Mouse (Mus musculus): Measurements from ENCODE around the gene Slc22a8. TPM values are rescaled to one million over a fixed set of nuclear protein-coding genes. Genes with fewer than 3 reads are reported as not detected.

The Slc22a8 gene
- polyA plus RNA-seq (2015; fragmentation: Nextera tagmentation; extraction: Ambion mirVana) = 6.8 and 8.3 TPM in 2 replicates

GRCm38 (mm10) chr19:8590954-8591353, at the start of gene Slc22a8:
Gene Slc22a8 (plus strand): TSS chr19:8591254.
- no peaks in the 10 kb centered on the region for H3K36me3 ChIP-seq
- no peak within 1 kb of the TSS for H3K27ac ChIP-seq
- 60% methylated on average over 8 of the region's 8 CpGs for WGBS
- H3K4me2 ChIP-seq = no peak within 1 kb of the TSS
- H3K27me3 ChIP-seq = no peaks in the 10 kb centered on the region
- no peak within 1 kb of the TSS for H3K4me3 ChIP-seq (replicated peaks)
- peaks cover 38% of the 10 kb centered on the region for H3K4me1 ChIP-seq
- no peaks in the 10 kb centered on the region for H3K9me3 ChIP-seq (replicated peaks)
- no peak within 1 kb of the TSS for H3K9ac ChIP-seq
- ATAC-seq (replicated peaks; ENCODE audit: low FRiP score) = no peak

- no peak for ATAC-seq (replicated peaks; ENCODE audit: low FRiP score)
- H3K4me2 ChIP-seq = no peak overlapping the region
- 52% methylated on average over 2 of the region's 2 CpGs for WGBS
These were observed 32.2 kb upstream of the Slc22a8 start for GRCm38 (mm10) chr19:8558897-8559296.

GRCm38 (mm10) chr19:8564021-8564420, 27.0 kb upstream of the Slc22a8 start:
- no peak overlapping the region for H3K9ac ChIP-seq
- no peak for ATAC-seq (replicated peaks; ENCODE audit: low FRiP score)
- no peaks in the 10 kb centered on the region for H3K9me3 ChIP-seq (replicated peaks)
- no peak overlapping the region for H3K4me3 ChIP-seq (replicated peaks)
- no peak overlapping the region for H3K4me2 ChIP-seq
- WGBS = 51% methylated on average over 2 of the region's 2 CpGs
- no peaks in the 10 kb centered on the region for H3K27me3 ChIP-seq
- no peaks in the 10 kb centered on the region for H3K36me3 ChIP-seq
- no peak overlapping the region for H3K27ac ChIP-seq
- peaks cover 3% of the 10 kb centered on the region for H3K4me1 ChIP-seq

More at GRCm38 (mm10) chr19:8558897-8559296, 32.2 kb upstream of the Slc22a8 start:
- Histone ChIP-seq H3K4me1 (no peaks in the 10 kb centered on the region), H3K9ac (no peak overlapping the region), H3K9me3 (replicated peaks) (no peaks in the 10 kb centered on the region), H3K36me3 (no peaks in the 10 kb centered on the region), H3K27ac (no peak overlapping the region), H3K27me3 (no peaks in the 10 kb centered on the region), H3K4me3 (replicated peaks) (no peak overlapping the region)

GRCm38 (mm10) chr19:8564469-8564868, 26.6 kb upstream of the Slc22a8 start:
- WGBS = 78% methylated on average over 3 of the region's 3 CpGs
- ATAC-seq (replicated peaks; ENCODE audit: low FRiP score) = no peak
- H3K4me3 ChIP-seq (replicated peaks) = no peak overlapping the region
- peaks cover 3% of the 10 kb centered on the region for H3K4me1 ChIP-seq
- H3K27me3 ChIP-seq = no peaks in the 10 kb centered on the region
- H3K4me2 ChIP-seq = no peak overlapping the region
- no peaks in the 10 kb centered on the region for H3K9me3 ChIP-seq (replicated peaks)
- H3K36me3 ChIP-seq = no peaks in the 10 kb centered on the region
- no peak overlapping the region for H3K27ac ChIP-seq
- H3K9ac ChIP-seq = no peak overlapping the region

GRCm38 (mm10) chr19:8565262-8565661, 25.8 kb upstream of the Slc22a8 start:
- no peak overlapping the region for H3K4me2 ChIP-seq
- no peak for ATAC-seq (replicated peaks; ENCODE audit: low FRiP score)
- 46% methylated on average over 2 of the region's 2 CpGs for WGBS
- H3K27ac ChIP-seq = no peak overlapping the region
- H3K9ac ChIP-seq = no peak overlapping the region
- H3K27me3 ChIP-seq = no peaks in the 10 kb centered on the region
- H3K4me3 ChIP-seq (replicated peaks) = no peak overlapping the region
- H3K4me1 ChIP-seq = peaks cover 10% of the 10 kb centered on the region
- H3K36me3 ChIP-seq = no peaks in the 10 kb centered on the region
- no peaks in the 10 kb centered on the region for H3K9me3 ChIP-seq (replicated peaks)

- no peak for ATAC-seq (replicated peaks; ENCODE audit: low FRiP score)
- 56% methylated on average over 4 of the region's 4 CpGs for WGBS
- Histone ChIP-seq H3K27me3 (no peaks in the 10 kb centered on the region), H3K4me3 (replicated peaks) (no peak overlapping the region), H3K36me3 (no peaks in the 10 kb centered on the region), H3K9ac (no peak overlapping the region), H3K4me1 (peaks cover 16% of the 10 kb centered on the region), H3K27ac (no peak overlapping the region), H3K4me2 (no peak overlapping the region), H3K9me3 (replicated peaks) (no peaks in the 10 kb centered on the region)
These were observed 25.1 kb upstream of the Slc22a8 start for GRCm38 (mm10) chr19:8565985-8566384.

- Histone ChIP-seq H3K27me3 (no peaks in the 10 kb centered on the region), H3K9me3 (replicated peaks) (no peaks in the 10 kb centered on the region), H3K4me1 (peaks cover 19% of the 10 kb centered on the region), H3K27ac (no peak overlapping the region), H3K36me3 (no peaks in the 10 kb centered on the region), H3K9ac (no peak overlapping the region), H3K4me2 (no peak overlapping the region), H3K4me3 (replicated peaks) (no peak overlapping the region)
- WGBS = 49% methylated on average over 13 of the region's 13 CpGs
- ATAC-seq (replicated peaks; ENCODE audit: low FRiP score) = no peak
These were observed 23.8 kb upstream of the Slc22a8 start for GRCm38 (mm10) chr19:8567104-8567880.

GRCm38 (mm10) chr19:8569453-8569863, 21.6 kb upstream of the Slc22a8 start:
- Histone ChIP-seq H3K4me2 (peak overlapping the region; percentile 57), H3K4me1 (peaks cover 19% of the 10 kb centered on the region), H3K36me3 (no peaks in the 10 kb centered on the region), H3K9me3 (replicated peaks) (no peaks in the 10 kb centered on the region), H3K9ac (no peak overlapping the region), H3K27me3 (no peaks in the 10 kb centered on the region), H3K4me3 (replicated peaks) (peak overlapping the region; percentile 30), H3K27ac (peak overlapping the region; percentile 57; the same call in 1 of the 2 replicates)
- WGBS = 7% methylated on average over 14 of the region's 14 CpGs
- peak; percentile 58 for ATAC-seq (replicated peaks; ENCODE audit: low FRiP score)

- no peak overlapping the region for H3K9ac ChIP-seq
- peaks cover 19% of the 10 kb centered on the region for H3K4me1 ChIP-seq
- 0 out of 2 replicates have a peak overlapping the region, but pooled peaks have one; percentile 13 for H3K27ac ChIP-seq
- 43% methylated on average over 2 of the region's 2 CpGs for WGBS
- no peaks in the 10 kb centered on the region for H3K27me3 ChIP-seq
- H3K36me3 ChIP-seq = no peaks in the 10 kb centered on the region
- H3K4me3 ChIP-seq (replicated peaks) = no peak overlapping the region
- no peaks in the 10 kb centered on the region for H3K9me3 ChIP-seq (replicated peaks)
- ATAC-seq (replicated peaks; ENCODE audit: low FRiP score) = no peak
- H3K4me2 ChIP-seq = no peak overlapping the region
These were observed 20.6 kb upstream of the Slc22a8 start for GRCm38 (mm10) chr19:8570341-8571040.

GRCm38 (mm10) chr19:8571746-8572145, 19.3 kb upstream of the Slc22a8 start:
- Histone ChIP-seq H3K9me3 (replicated peaks) (no peaks in the 10 kb centered on the region), H3K4me2 (no peak overlapping the region), H3K27me3 (no peaks in the 10 kb centered on the region), H3K9ac (no peak overlapping the region), H3K27ac (no peak overlapping the region), H3K36me3 (no peaks in the 10 kb centered on the region), H3K4me1 (peaks cover 19% of the 10 kb centered on the region), H3K4me3 (replicated peaks) (no peak overlapping the region)
- no peak for ATAC-seq (replicated peaks; ENCODE audit: low FRiP score)
- WGBS = 44% methylated on average over 7 of the region's 7 CpGs

GRCm38 (mm10) chr19:8572485-8572884, 18.6 kb upstream of the Slc22a8 start:
- Histone ChIP-seq H3K36me3 (no peaks in the 10 kb centered on the region), H3K4me3 (replicated peaks) (no peak overlapping the region)

GRCm38 (mm10) chr19:8577432-8577831, 13.6 kb upstream of the Slc22a8 start:
- Histone ChIP-seq H3K4me3 (replicated peaks) (no peak overlapping the region), H3K27ac (no peak overlapping the region), H3K9ac (no peak overlapping the region), H3K27me3 (no peaks in the 10 kb centered on the region), H3K36me3 (no peaks in the 10 kb centered on the region), H3K4me1 (peaks cover 10% of the 10 kb centered on the region; the same call in 1 of the 2 replicates), H3K9me3 (replicated peaks) (no peaks in the 10 kb centered on the region), H3K4me2 (no peak overlapping the region)
- ATAC-seq (replicated peaks; ENCODE audit: low FRiP score) = no peak
- WGBS = 85% methylated on average over 4 of the region's 4 CpGs

More at GRCm38 (mm10) chr19:8572485-8572884, 18.6 kb upstream of the Slc22a8 start:
- H3K9ac ChIP-seq = no peak overlapping the region
- H3K27ac ChIP-seq = no peak overlapping the region
- peaks cover 17% of the 10 kb centered on the region for H3K4me1 ChIP-seq
- no peak for ATAC-seq (replicated peaks; ENCODE audit: low FRiP score)
- no peak overlapping the region for H3K4me2 ChIP-seq
- H3K27me3 ChIP-seq = no peaks in the 10 kb centered on the region
- H3K9me3 ChIP-seq (replicated peaks) = no peaks in the 10 kb centered on the region
- 53% methylated on average over 3 of the region's 3 CpGs for WGBS

All from kidney, embryonic 15.5 days (tissue).